ENCODE assay signal across 24 mouse cellular contexts in the genomic region with DNA sequence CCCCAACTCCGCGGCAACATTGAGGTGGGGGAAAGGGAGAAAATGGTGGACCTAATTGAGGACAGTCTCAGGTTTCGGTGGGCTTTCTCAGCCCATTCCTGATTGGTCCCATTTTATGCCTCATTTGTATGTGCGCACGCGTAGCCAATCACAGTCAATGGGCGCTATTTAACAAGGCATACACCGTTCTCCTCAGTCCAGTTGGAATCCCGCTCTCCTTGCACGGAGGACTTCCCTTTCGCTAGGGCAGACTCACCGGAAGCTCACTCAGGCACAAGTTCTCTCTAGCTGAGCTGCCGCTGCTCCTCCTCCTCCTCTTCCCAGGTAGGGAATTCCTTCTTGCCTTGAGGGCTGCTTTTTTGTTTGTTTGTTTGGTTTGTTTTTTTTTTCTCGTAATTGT.
"Had no signal": no experiment of that assay in that cellular context is flagged by ENCODE, and none has a peak within 500 bp of the region (broad histone marks: within the 10 kb centered on the region; RNA-seq: fewer than 3 reads in every experiment).

No protein-coding gene starts in this region.

- H3K9ac ChIP-seq: heart, embryonic 12.5 days; hindbrain, embryonic 13.5 days; hindbrain, embryonic 15.5 days; intestine, embryonic 15.5 days; kidney, embryonic 15.5 days; limb, embryonic 13.5 days; limb, embryonic 15.5 days; liver, embryonic 12.5 days; liver, embryonic 14.5 days had no signal

- ATAC-seq: inflammation-experienced regulatory T-cells, adult 6 months; intestine, embryonic 15.5 days; intestine, postnatal 0 days; liver, embryonic 12.5 days had no signal

- H3K9me3 ChIP-seq: heart, embryonic 10.5 days; hindbrain, embryonic 13.5 days; hindbrain, embryonic 15.5 days; intestine, embryonic 15.5 days; kidney, embryonic 15.5 days; limb, embryonic 13.5 days; limb, embryonic 15.5 days; liver, embryonic 12.5 days had no signal

- H3K36me3 ChIP-seq: heart, embryonic 10.5 days; heart, embryonic 12.5 days; hindbrain, embryonic 13.5 days; hindbrain, embryonic 15.5 days; intestine, embryonic 15.5 days; kidney, embryonic 15.5 days; limb, embryonic 13.5 days; limb, embryonic 15.5 days; liver, embryonic 12.5 days had no signal

- H3K27ac ChIP-seq: heart, embryonic 10.5 days; hindbrain, embryonic 13.5 days; hindbrain, embryonic 15.5 days; intestine, embryonic 15.5 days; kidney, embryonic 15.5 days; kidney, postnatal 0 days; limb, embryonic 13.5 days; limb, embryonic 15.5 days; liver, embryonic 12.5 days; liver, embryonic 14.5 days had no signal

- H3K4me1 ChIP-seq: hindbrain, embryonic 13.5 days; hindbrain, embryonic 15.5 days; intestine, embryonic 15.5 days; kidney, embryonic 15.5 days; limb, embryonic 13.5 days; limb, embryonic 15.5 days; liver, embryonic 12.5 days had no signal

- H3K4me3 ChIP-seq: heart, embryonic 10.5 days; heart, embryonic 12.5 days; hindbrain, embryonic 13.5 days; hindbrain, embryonic 15.5 days; intestine, embryonic 15.5 days; kidney, embryonic 15.5 days; limb, embryonic 13.5 days; limb, embryonic 15.5 days; liver, embryonic 12.5 days had no signal

- H3K4me2 ChIP-seq: heart, embryonic 12.5 days; hindbrain, embryonic 13.5 days; hindbrain, embryonic 15.5 days; intestine, embryonic 15.5 days; kidney, embryonic 15.5 days; limb, embryonic 13.5 days; limb, embryonic 15.5 days; liver, embryonic 12.5 days had no signal

- DNase-seq: gastrocnemius, postnatal 14 days; gastrocnemius, postnatal 36 days; heart, adult 18-20 months; heart, postnatal 10 days; kidney, adult 18-20 months; kidney, adult 9 months; kidney, postnatal 14 days; kidney, postnatal 36 days; layer of hippocampus, adult 9-11 months; layer of hippocampus, postnatal 36 days; left cerebral cortex, postnatal 4 days had no signal

- H3K27me3 ChIP-seq: heart, embryonic 12.5 days; hindbrain, embryonic 13.5 days; hindbrain, embryonic 15.5 days; intestine, embryonic 15.5 days; kidney, embryonic 15.5 days; limb, embryonic 13.5 days; limb, embryonic 15.5 days; liver, embryonic 12.5 days had no signal
